Mouse (Mus musculus) erythroblast, embryonic 14.5 days (primary cell): Measurements from ENCODE around the gene Fpgs. TPM values are rescaled to one million over a fixed set of nuclear protein-coding genes. Genes with fewer than 3 reads are reported as not detected.
A peak's percentile ranks its signal among the peaks of the same experiment; 100 is the strongest.

ENCODE experiments used
- H3K27me3 ChIP-seq: 2 replicates; pipeline ENCODE4 v1.6.1; 2012; ENCODE audit warnings: inconsistent platforms; ENCODE audit not compliant: control insufficient read depth
- H3K36me3 ChIP-seq: 2 replicates; pipeline ENCODE4 v1.6.1; 2012; ENCODE audit warnings: mild to moderate bottlenecking, inconsistent platforms; ENCODE audit not compliant: control insufficient read depth
- H3K4me1 ChIP-seq: 2 replicates; pipeline ENCODE4 v1.6.1; 2012; ENCODE audit warnings: inconsistent platforms; ENCODE audit not compliant: control insufficient read depth
- H3K4me3 ChIP-seq: replicated peaks from 2 replicates; pipeline ENCODE3; 2012; ENCODE audit warnings: moderate library complexity, mild to moderate bottlenecking, inconsistent platforms
- H3K9me3 ChIP-seq: 2 replicates; pipeline ENCODE4 v1.6.1; 2012; ENCODE audit warnings: low read length, inconsistent platforms, mixed read lengths; ENCODE audit not compliant: control insufficient read depth
- GATA1 ChIP-seq: IDR thresholded peaks from 2 replicates; pipeline ENCODE4 v1.6.1; 2012; ENCODE audit warnings: low read length, inconsistent platforms, mixed read lengths
- TAL1 ChIP-seq: IDR thresholded peaks from 3 replicates; pipeline ENCODE4 v1.6.1; 2012; ENCODE audit warnings: low read length, inconsistent platforms, mixed read lengths
- polyA plus RNA-seq: library from polyadenylated mRNA; stranded (reverse); fragments of >175 nt; gene quantifications from 2 replicates; pipeline ENCODE4 v1.2.3, GENCODE M21; 2012

Gene Fpgs
- polyA plus RNA-seq, 1 experiment = 1.0 TPM

DNA sequence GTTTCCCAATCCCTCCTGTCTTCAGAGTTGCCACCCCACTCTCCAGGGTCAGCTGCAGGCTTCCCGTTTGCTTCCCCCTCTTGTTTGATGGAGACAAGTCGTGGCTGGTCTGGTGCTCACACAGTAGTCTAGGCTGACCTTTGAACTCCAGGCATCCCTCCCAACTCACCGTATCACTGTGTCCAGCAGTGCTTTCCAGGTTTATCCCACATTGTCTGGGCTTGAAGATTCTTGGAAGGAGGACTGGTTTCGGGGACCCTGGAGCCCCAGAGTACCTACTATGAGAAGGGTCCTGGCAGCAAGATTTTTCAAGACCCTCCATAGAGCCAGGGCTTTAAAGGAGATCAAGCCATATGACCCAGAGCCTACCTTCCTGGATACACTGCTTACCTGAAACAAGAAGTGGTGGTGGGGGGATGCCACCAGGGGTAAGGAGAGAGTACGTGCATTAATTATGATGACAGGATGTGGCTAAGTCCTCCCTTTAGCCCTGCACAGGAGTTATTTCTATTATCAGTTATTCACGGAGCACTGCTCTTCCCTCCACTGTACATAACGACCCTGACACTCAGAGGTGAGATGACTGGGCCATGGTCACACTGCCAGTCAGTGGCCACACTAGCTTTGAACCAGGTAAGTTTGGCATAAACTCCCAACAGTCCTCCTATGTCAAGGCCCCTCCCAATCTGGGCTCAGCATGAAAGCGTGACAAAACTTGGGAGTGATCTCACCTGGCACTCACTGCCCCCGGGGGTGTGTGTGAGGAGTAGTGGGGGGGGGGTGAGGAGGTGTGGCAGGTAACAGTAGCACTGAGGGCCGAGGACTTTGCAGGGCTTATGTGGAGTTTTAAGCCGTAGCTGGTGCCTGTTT is 10.4 kb upstream of the Fpgs start:
- no peaks in the 10 kb centered on the region for H3K9me3 ChIP-seq
- peaks cover 38% of the 10 kb centered on the region for H3K4me1 ChIP-seq
- TF ChIP-seq GATA1 (no peak), TAL1 (no peak)
- peaks cover 2% of the 10 kb centered on the region; the same call in 1 of the 2 replicates for H3K27me3 ChIP-seq
- H3K4me3 ChIP-seq = peak overlapping the region; percentile 92
- peaks cover 23% of the 10 kb centered on the region for H3K36me3 ChIP-seq

DNA sequence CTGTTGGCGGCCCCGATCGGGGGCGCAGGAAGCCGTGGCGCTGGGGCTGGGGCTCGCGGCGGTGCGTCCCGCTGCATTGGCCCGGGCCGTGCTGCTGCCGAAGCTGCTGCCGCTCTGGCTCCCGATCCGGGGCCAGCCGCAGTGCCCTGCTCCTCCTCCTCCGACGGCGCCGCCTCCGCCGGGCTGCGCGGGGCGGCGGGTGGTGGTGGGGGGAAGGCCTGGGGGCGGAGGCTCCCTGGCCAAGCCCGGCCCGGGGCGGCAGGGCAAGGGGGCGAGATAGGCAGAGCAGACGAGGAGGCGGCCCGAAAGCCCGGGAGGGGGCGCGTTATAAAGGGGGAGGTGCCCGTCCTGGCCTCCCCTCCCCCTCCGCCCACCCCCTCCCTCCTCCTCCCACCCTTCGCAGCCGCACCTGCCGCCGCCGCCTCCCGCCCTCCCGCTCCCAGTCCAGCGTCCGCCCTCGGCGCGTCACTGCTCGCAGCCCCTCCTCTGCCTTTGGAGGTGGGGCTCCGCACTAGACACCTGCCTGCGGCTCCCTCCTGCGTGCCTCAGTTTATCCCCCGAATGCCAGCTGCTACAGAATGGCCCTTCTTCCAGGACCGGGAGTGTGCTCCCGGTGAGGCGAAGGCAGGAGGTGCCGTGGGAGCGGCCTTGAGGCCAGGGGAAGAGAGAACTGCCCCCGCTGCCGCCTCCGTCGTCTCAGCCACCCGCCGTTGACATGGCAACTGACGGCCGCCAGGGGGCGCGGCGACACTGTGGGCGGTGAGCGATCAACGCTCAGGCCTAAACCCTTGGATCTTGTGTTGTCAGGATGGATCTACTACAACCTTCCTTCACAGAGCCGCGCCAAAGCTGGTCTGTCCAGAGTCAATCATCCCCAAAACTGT is 9.2 kb upstream of the Fpgs start, which contains the start of gene Cdk9:
Gene Cdk9 (minus strand): TSS at position 143 of the 884 bp plus-strand sequence.
- no peaks in the 10 kb centered on the region for H3K9me3 ChIP-seq
- H3K36me3 ChIP-seq = peaks cover 35% of the 10 kb centered on the region
- no peak for TF ChIP-seq TAL1
- no peak for TF ChIP-seq GATA1
- peaks cover 44% of the 10 kb centered on the region for H3K4me1 ChIP-seq
- peaks cover 2% of the 10 kb centered on the region; the same call in 1 of the 2 replicates for H3K27me3 ChIP-seq
- H3K4me3 ChIP-seq = peak within 1 kb of the TSS; percentile 92

DNA sequence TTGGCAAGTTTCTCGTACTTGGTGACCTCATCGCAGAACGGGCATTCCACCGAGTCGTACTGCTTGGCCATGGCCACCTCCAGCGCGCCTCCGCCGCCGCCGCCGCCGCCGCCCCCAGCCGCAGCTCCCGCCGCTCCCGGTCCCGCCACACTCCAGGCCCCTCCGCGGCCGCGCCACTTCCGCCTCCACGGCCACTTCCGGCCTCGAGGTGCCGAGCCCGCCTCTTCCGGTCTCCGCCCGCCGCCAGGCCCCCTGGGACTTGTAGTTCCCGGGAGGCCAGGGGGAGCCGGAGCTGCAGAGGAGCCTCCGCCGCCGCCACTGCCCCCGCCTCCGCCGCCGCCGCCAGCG is 8.6 kb upstream of the Fpgs start:
- H3K4me1 ChIP-seq = peaks cover 45% of the 10 kb centered on the region
- H3K4me3 ChIP-seq = peak overlapping the region; percentile 92
- H3K27me3 ChIP-seq = peaks cover 2% of the 10 kb centered on the region; the same call in 1 of the 2 replicates
- TF ChIP-seq GATA1 (no peak), TAL1 (no peak)
- H3K9me3 ChIP-seq = no peaks in the 10 kb centered on the region
- H3K36me3 ChIP-seq = peaks cover 41% of the 10 kb centered on the region

DNA sequence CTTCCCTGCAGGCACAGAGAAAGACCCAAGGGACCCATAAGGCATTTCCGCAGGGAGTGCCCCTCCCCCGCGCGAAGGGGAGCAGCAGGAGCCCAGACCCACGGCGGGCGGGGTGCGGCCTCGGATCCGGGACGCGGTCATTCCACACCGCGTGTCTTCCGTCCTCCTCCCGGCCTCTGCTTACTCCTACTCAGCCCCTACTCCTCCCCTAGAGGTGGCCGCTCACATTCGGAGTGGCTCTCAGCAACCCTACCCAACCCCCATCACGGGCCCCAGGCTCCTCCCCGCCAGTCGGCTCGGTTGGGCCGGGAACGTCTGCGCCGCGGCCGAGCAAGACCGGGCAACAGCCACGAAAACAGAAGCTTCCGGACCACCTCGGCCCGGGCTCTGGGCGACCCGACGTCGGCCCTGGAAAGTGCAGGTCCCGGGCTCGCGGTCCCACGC is 8.2 kb upstream of the Fpgs start:
- Histone ChIP-seq H3K4me1 (peaks cover 45% of the 10 kb centered on the region), H3K36me3 (peaks cover 46% of the 10 kb centered on the region)

DNA sequence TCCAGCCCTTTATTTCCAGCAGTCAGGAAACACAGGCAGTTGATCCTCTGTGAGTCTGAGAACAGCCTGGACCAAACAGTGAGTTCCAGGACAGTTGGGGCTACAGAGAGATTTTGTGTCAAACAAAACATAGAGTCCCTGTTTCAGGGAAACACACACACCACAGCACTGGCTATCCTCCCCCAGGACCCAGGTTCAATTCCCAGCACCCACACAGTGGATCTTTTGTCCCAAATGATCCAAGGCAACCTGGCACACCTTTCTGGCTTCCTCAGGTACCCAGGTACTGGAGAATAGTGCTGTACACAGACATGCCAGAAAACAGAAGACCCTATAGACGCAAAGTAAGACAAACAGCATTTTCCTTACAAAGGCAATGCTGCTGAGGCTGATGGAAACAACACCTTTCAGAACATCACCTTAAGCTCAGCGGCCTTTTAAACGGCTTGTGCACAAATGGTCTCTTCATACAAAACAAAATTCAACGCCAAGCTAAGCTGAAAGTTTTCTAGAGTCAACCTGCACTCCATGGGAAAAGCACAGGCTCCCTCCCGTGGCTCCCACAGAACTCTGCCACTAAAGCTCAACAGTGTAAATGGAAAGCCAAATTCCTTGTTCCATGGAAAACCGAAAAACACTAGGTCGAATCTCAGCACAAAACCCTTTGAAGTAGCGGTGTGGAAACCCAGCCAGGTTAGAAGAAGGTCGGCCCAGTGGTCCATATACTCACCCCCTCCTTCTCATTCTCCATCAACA is 7.5 kb upstream of the Fpgs start:
- no peak for TF ChIP-seq GATA1
- no peak for TF ChIP-seq TAL1
- H3K27me3 ChIP-seq = peaks cover under 1% of the 10 kb centered on the region; the same call in 1 of the 2 replicates
- no peaks in the 10 kb centered on the region for H3K9me3 ChIP-seq
- peak overlapping the region; percentile 92 for H3K4me3 ChIP-seq
- peaks cover 52% of the 10 kb centered on the region for H3K36me3 ChIP-seq
- peaks cover 48% of the 10 kb centered on the region for H3K4me1 ChIP-seq

More for the DNA sequence above, 8.2 kb upstream of the Fpgs start:
- TF ChIP-seq GATA1 (no peak), TAL1 (no peak)
- H3K9me3 ChIP-seq = no peaks in the 10 kb centered on the region
- peak overlapping the region; percentile 92 for H3K4me3 ChIP-seq
- peaks cover 2% of the 10 kb centered on the region; the same call in 1 of the 2 replicates for H3K27me3 ChIP-seq

DNA sequence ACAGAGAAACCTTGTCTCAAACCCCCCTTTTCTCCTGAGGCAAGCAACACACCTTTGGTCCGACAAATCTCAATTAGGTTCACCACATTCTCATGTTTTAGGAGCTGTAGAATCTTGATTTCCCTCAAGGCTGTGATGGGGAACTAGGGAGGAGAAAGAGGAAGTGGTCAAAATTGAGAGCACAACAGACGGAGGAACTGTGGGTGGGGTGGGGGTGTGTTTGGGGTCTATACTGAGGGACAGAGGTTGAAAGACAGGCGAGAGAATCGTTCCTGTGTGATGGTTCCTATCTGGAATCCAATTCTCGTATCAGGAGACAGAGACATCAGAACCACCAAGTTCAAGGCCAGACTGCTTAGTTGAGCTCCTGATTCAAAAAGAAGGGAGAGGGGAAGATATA is 6.5 kb upstream of the Fpgs start:
- H3K36me3 ChIP-seq = peaks cover 63% of the 10 kb centered on the region
- H3K9me3 ChIP-seq = no peaks in the 10 kb centered on the region
- H3K4me3 ChIP-seq = no peak overlapping the region
- TF ChIP-seq TAL1 = no peak
- no peak for TF ChIP-seq GATA1
- H3K27me3 ChIP-seq = no peaks in the 10 kb centered on the region
- H3K4me1 ChIP-seq = peaks cover 48% of the 10 kb centered on the region

DNA sequence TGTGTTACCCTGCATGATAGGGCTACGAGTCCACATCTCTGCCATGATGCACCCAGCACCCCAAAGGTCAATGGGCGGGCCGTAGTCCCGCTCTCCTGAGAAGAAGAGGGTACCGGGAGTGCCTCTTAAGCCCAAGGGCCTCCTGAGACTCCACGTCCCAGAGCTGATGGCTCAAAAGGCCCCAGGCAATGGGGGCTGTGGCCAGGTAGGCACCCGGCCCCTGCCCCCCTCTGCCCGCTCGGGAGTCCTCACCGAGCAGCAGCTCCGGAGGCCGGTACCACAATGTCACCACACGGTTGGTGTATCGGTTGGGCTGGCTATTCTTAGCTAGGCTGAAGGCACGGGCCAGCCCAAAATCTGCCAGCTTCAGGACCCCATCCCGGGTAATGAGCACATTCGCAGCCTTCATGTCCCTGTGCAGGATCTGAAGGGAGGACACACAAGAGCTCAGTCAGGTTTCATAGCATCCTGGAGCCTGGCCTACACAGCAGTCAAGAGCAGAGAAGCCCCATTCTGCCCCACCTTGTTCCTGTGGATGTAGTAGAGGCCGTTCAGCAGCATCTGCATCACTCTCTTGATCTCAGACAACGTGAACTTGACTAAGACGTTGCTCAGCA is 5.7 kb upstream of the Fpgs start:
- H3K27me3 ChIP-seq = no peaks in the 10 kb centered on the region
- H3K4me3 ChIP-seq = no peak overlapping the region
- no peaks in the 10 kb centered on the region for H3K9me3 ChIP-seq
- peaks cover 48% of the 10 kb centered on the region for H3K4me1 ChIP-seq
- TF ChIP-seq GATA1 (no peak), TAL1 (no peak)
- H3K36me3 ChIP-seq = peaks cover 71% of the 10 kb centered on the region

DNA sequence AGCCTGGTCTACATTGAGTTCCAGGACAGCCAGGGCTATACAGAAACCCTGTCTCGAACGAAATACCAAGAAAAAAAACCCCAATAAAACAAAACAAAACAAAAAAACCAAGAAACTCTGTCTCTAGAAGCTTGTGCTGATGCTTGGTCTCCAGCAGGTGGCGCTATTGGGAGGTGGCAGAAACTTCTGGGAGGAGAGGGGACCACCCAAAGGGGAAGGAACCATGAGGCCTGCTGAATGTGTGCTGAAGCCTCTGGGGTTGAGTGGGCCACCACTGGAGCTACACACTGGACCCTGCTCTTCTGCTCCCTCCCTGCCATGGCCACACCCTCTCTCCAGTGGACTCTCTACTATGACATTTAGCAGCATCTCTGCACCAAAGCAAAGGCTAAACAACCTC is 4.7 kb upstream of the Fpgs start:
- no peaks in the 10 kb centered on the region for H3K9me3 ChIP-seq
- H3K4me1 ChIP-seq = peaks cover 39% of the 10 kb centered on the region
- H3K4me3 ChIP-seq = no peak overlapping the region
- no peak for TF ChIP-seq GATA1
- TF ChIP-seq TAL1 = no peak
- no peaks in the 10 kb centered on the region for H3K27me3 ChIP-seq
- peaks cover 80% of the 10 kb centered on the region for H3K36me3 ChIP-seq
